Mouse (Mus musculus): Measurements from ENCODE around the gene LTO1. TPM values are rescaled to one million over a fixed set of nuclear protein-coding genes. Genes with fewer than 3 reads are reported as not detected.
"Not testable (repeated sequence)": the region's sequence is repeated elsewhere in the genome, so short reads cannot be mapped to it uniquely, and the experiment has no call there.

LTO1 gene
- polyA plus RNA-seq (2015; fragmentation: Nextera tagmentation; extraction: Ambion mirVana) = 19.8 and 21.6 TPM in 2 replicates

DNA sequence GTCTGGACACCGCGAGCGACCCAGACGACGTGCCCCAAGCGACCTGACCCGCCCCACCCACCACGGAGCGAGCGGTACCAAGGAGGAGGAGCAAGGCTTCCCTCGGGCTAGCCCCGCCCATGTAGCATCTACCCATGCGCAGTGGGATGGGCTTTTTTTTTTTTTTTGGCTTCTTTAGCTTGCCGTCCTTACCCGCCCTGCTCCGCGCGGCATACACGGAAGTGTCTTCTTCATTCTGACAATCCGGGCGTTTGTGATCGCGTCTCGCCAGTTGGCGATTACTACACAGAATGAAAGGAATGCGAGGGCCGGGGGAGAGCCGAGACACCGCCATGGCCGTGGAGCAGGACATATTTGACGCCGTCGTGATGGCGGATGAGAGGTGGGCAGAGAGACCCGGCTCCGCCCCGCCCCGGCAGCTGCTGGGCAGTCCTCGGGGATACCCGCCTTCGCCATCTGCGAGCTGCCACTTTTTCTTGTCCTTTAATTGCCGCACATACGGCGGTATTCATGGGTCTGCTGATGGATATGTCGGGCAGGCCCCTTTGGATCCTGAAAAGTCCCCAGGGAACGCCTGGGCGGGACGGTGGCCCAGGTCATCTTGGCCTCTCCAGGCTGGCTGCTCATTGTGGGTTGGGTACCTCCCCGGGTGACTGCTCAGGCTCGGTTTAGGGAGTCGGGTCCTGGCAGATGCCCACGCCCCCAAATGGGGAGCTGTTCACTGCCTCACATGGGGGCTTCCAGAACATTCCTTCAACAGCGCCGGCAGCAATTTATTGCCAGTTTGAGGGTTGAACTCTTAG, at the start of gene LTO1:
LTO1 (plus strand) TSS at position 153 of the 803 bp plus-strand sequence.
- Histone ChIP-seq H3K27ac (peak within 1 kb of the TSS; percentile 78), H3K4me1 (replicated peaks) (peaks cover 14% of the 10 kb centered on the region), H3K27me3 (no peaks in the 10 kb centered on the region), H3K9me3 (replicated peaks) (no peaks in the 10 kb centered on the region), H3K4me3 (peak within 1 kb of the TSS; percentile 93), H3K4me2 (peak within 1 kb of the TSS; percentile 96), H3K36me3 (peaks cover 13% of the 10 kb centered on the region; the same call in 1 of the 2 replicates), H3K9ac (peak within 1 kb of the TSS; percentile 82)
- WGBS = under 1% methylated on average over 55 of the region's 55 CpGs
- ATAC-seq (replicated peaks; ENCODE audit: insufficient number of reproducible peaks, insufficient read depth, low FRiP score, low read depth) = peak; percentile 96

GRCm38 (mm10) chr7:144867161-144867560, 47.7 kb upstream of the LTO1 start:
- Histone ChIP-seq H3K36me3 (no peaks in the 10 kb centered on the region), H3K4me2 (no peak overlapping the region), H3K9ac (no peak overlapping the region), H3K27ac (no peak overlapping the region), H3K4me3 (no peak overlapping the region), H3K4me1 (replicated peaks) (peaks cover under 1% of the 10 kb centered on the region; the same call in 1 of the 2 replicates), H3K9me3 (replicated peaks) (no peaks in the 10 kb centered on the region), H3K27me3 (peaks cover 60% of the 10 kb centered on the region)
- 53% methylated on average over 4 of the region's 4 CpGs for WGBS
- no peak for ATAC-seq (replicated peaks; ENCODE audit: insufficient number of reproducible peaks, insufficient read depth, low FRiP score, low read depth)

DNA sequence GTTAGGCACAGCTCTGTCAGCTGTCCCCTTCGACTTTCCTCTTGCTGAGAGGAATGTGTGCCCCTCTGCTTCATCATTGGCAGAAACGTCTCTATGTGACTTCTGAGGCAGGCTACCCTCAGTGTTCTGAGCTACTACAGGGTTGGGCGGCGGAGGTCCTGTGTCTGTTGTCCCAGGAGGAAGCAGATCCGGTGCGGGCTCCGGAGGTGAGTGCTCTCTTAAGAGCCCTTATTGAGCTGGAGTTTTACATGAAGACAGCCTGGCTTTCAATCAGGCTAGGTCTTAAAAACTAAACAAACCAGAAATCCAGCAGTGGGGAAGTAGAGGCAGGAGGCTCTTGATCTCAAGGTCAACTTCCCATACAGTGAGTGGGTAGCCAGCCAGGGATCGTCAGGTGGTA, 47.3 kb upstream of the LTO1 start:
- 68% methylated on average over 8 of the region's 8 CpGs for WGBS
- H3K4me2 ChIP-seq = no peak overlapping the region
- H3K9me3 ChIP-seq (replicated peaks) = no peaks in the 10 kb centered on the region
- no peak overlapping the region for H3K27ac ChIP-seq
- no peaks in the 10 kb centered on the region for H3K36me3 ChIP-seq
- ATAC-seq (replicated peaks; ENCODE audit: insufficient number of reproducible peaks, insufficient read depth, low FRiP score, low read depth) = no peak
- no peak overlapping the region for H3K9ac ChIP-seq
- H3K4me3 ChIP-seq = no peak overlapping the region
- H3K27me3 ChIP-seq = peaks cover 55% of the 10 kb centered on the region
- H3K4me1 ChIP-seq (replicated peaks) = peaks cover under 1% of the 10 kb centered on the region; the same call in 1 of the 2 replicates

- no peak for ATAC-seq (replicated peaks; ENCODE audit: insufficient number of reproducible peaks, insufficient read depth, low FRiP score, low read depth)
- no peaks in the 10 kb centered on the region for H3K9me3 ChIP-seq (replicated peaks)
- WGBS = 53% methylated on average over 4 of the region's 4 CpGs
- no peak overlapping the region for H3K4me2 ChIP-seq
- peaks cover 12% of the 10 kb centered on the region for H3K27me3 ChIP-seq
- no peaks in the 10 kb centered on the region for H3K36me3 ChIP-seq
- no peak overlapping the region for H3K4me3 ChIP-seq
- H3K27ac ChIP-seq = no peak overlapping the region
- peaks cover 11% of the 10 kb centered on the region; the same call in 1 of the 2 replicates for H3K4me1 ChIP-seq (replicated peaks)
- no peak overlapping the region for H3K9ac ChIP-seq
Observed at GRCm38 (mm10) chr7:144872420-144872819, 42.5 kb upstream of the LTO1 start.

DNA sequence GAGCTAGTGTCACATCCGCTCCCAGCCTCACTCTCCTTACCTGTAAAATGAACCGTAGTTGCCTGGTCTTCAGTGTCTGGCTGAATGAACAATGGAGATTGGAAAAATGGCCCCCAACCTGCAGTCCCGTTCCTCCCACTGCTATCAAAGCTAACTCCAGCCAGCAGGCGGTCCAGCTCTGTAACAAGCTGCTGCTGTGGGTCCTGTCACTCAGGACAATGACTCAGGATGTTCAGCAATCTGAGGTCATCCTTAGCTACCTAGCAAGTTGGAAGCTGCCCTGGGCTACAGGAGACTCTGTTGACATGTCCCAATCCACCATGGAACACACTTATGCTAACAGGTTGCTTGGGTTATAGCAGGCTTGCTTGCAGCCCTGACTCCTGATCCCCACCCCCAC, 41.7 kb upstream of the LTO1 start:
- no peak overlapping the region for H3K4me3 ChIP-seq
- H3K4me1 ChIP-seq (replicated peaks) = peaks cover 11% of the 10 kb centered on the region; the same call in 1 of the 2 replicates
- no peaks in the 10 kb centered on the region for H3K36me3 ChIP-seq
- WGBS = 69% methylated on average over 4 of the region's 4 CpGs
- H3K9ac ChIP-seq = no peak overlapping the region
- no peaks in the 10 kb centered on the region for H3K9me3 ChIP-seq (replicated peaks)
- peaks cover 7% of the 10 kb centered on the region; the same call in 1 of the 2 replicates for H3K27me3 ChIP-seq
- ATAC-seq (replicated peaks; ENCODE audit: insufficient number of reproducible peaks, insufficient read depth, low FRiP score, low read depth) = no peak
- no peak overlapping the region for H3K27ac ChIP-seq
- H3K4me2 ChIP-seq = no peak overlapping the region

- Histone ChIP-seq H3K27me3 (peaks cover 4% of the 10 kb centered on the region), H3K27ac (no peak overlapping the region), H3K36me3 (no peaks in the 10 kb centered on the region), H3K4me2 (no peak overlapping the region), H3K4me3 (no peak overlapping the region), H3K4me1 (replicated peaks) (peaks cover 11% of the 10 kb centered on the region; the same call in 1 of the 2 replicates), H3K9me3 (replicated peaks) (no peaks in the 10 kb centered on the region), H3K9ac (no peak overlapping the region)
- no peak for ATAC-seq (replicated peaks; ENCODE audit: insufficient number of reproducible peaks, insufficient read depth, low FRiP score, low read depth)
- WGBS = 69% methylated on average over 4 of the region's 4 CpGs
Observed at GRCm38 (mm10) chr7:144874226-144874625, 40.7 kb upstream of the LTO1 start.

DNA sequence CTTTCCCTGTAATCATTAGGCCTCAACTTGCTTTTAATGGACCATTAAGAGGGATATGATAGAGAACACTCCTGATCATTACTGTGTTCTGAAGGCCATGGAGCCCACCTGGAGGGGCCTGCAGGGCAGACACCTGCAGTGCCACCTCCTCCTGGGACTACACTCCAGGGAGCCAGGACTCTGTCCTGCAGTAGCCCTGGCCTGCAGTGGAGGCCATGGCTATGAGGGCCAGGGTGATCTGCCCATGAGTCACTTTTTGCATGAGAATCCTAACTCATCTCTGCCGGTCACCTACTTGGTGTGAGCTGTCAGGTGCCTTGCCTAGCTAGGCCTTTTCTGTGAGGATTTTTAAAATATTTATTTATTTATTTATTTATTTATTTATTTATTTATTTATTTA, 36.5 kb upstream of the LTO1 start:
- Histone ChIP-seq H3K27me3 (peaks cover 4% of the 10 kb centered on the region), H3K9me3 (replicated peaks) (no peaks in the 10 kb centered on the region)
- ATAC-seq (replicated peaks; ENCODE audit: insufficient number of reproducible peaks, insufficient read depth, low FRiP score, low read depth) = no peak

DNA sequence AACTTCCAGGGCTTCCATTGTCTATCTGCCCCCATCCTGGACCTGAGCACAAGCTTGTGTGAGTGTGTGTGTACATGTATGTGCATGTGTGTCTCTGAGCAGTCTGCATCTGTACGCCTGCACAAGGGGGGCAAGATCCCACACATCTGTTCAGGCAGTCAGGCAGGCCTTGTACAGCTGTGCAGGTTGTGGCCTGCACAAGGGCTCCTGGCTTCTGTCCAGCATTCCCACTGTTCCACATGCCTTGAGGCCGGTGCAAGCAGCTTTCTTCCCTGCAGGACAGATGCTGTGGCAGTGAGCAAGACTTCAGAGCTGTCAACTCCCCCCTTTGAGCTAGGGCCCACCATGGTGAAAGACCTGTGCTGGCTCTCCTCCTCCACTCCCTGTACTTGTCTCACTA, 31.8 kb upstream of the LTO1 start:
- peaks cover 11% of the 10 kb centered on the region for H3K4me1 ChIP-seq (replicated peaks)
- peaks cover 8% of the 10 kb centered on the region for H3K27me3 ChIP-seq
- no peak overlapping the region for H3K4me2 ChIP-seq
- H3K9me3 ChIP-seq (replicated peaks) = no peaks in the 10 kb centered on the region
- H3K9ac ChIP-seq = no peak overlapping the region
- WGBS = 34% methylated on average over 2 of the region's 2 CpGs
- H3K36me3 ChIP-seq = no peaks in the 10 kb centered on the region
- ATAC-seq (replicated peaks; ENCODE audit: insufficient number of reproducible peaks, insufficient read depth, low FRiP score, low read depth) = no peak
- no peak overlapping the region for H3K4me3 ChIP-seq
- no peak overlapping the region for H3K27ac ChIP-seq

More for the DNA sequence above, 36.5 kb upstream of the LTO1 start:
- Histone ChIP-seq H3K27ac (no peak overlapping the region), H3K9ac (no peak overlapping the region), H3K4me3 (no peak overlapping the region), H3K4me2 (no peak overlapping the region), H3K36me3 (no peaks in the 10 kb centered on the region), H3K4me1 (replicated peaks) (peaks cover 10% of the 10 kb centered on the region; the same call in 1 of the 2 replicates)
- 94% methylated on average over 1 of the region's 1 CpGs for WGBS

GRCm38 (mm10) chr7:144887672-144888071, 27.2 kb upstream of the LTO1 start:
- Histone ChIP-seq H3K4me3 (no peak overlapping the region), H3K9ac (no peak overlapping the region), H3K27ac (no peak overlapping the region), H3K4me1 (replicated peaks) (peaks cover 14% of the 10 kb centered on the region), H3K27me3 (peaks cover 36% of the 10 kb centered on the region), H3K4me2 (no peak overlapping the region), H3K36me3 (no peaks in the 10 kb centered on the region), H3K9me3 (replicated peaks) (no peaks in the 10 kb centered on the region)
- ATAC-seq (replicated peaks; ENCODE audit: insufficient number of reproducible peaks, insufficient read depth, low FRiP score, low read depth) = no peak
- 86% methylated on average over 2 of the region's 2 CpGs for WGBS

- no peak overlapping the region for H3K4me2 ChIP-seq
Observed at GRCm38 (mm10) chr7:144888564-144889299, 26.2 kb upstream of the LTO1 start.

GRCm38 (mm10) chr7:144890661-144891060, 24.2 kb upstream of the LTO1 start:
- Histone ChIP-seq H3K4me1 (replicated peaks) (peaks cover 12% of the 10 kb centered on the region), H3K27me3 (peaks cover 58% of the 10 kb centered on the region)
- not testable (repeated sequence) for H3K9me3 ChIP-seq (replicated peaks); H3K9ac ChIP-seq; H3K36me3 ChIP-seq; ATAC-seq (replicated peaks; ENCODE audit: insufficient number of reproducible peaks, insufficient read depth, low FRiP score, low read depth); H3K27ac ChIP-seq; H3K4me3 ChIP-seq; H3K4me2 ChIP-seq
- WGBS = 87% methylated on average over 1 of the region's 1 CpGs

More at GRCm38 (mm10) chr7:144888564-144889299, 26.2 kb upstream of the LTO1 start:
- Histone ChIP-seq H3K27me3 (peaks cover 42% of the 10 kb centered on the region), H3K9me3 (replicated peaks) (no peaks in the 10 kb centered on the region), H3K36me3 (no peaks in the 10 kb centered on the region), H3K4me3 (no peak overlapping the region), H3K27ac (no peak overlapping the region), H3K9ac (no peak overlapping the region), H3K4me1 (replicated peaks) (peaks cover 10% of the 10 kb centered on the region)
- no peak for ATAC-seq (replicated peaks; ENCODE audit: insufficient number of reproducible peaks, insufficient read depth, low FRiP score, low read depth)
- WGBS = 6% methylated on average over 18 of the region's 18 CpGs
